16 mouse cellular contexts compared by ENCODE assay signal in genomic region chr12:29180576-29180975, GRCm38 (mm10).
DNase-seq lines count a peak whose midpoint lies in the region; ATAC-seq lines count a peak whose summit lies in the region.
"Had no signal": no experiment of that assay in that cellular context is flagged by ENCODE, and none has a peak within 500 bp of the region (broad histone marks: within the 10 kb centered on the region; RNA-seq: fewer than 3 reads in every experiment).

No protein-coding gene starts in this region.

- H3K27ac ChIP-seq in forebrain, embryonic 11.5 days (ENCODE audit: low read depth, low read length) = no peak overlapping the region
- H3K27ac ChIP-seq: embryonic facial prominence, embryonic 10.5 days; embryonic facial prominence, embryonic 12.5 days; forebrain, embryonic 12.5 days; gastrocnemius, adult 2 months had no signal

- no peak overlapping the region for H3K4me3 ChIP-seq in forebrain, embryonic 11.5 days (ENCODE audit: low read depth, low read length)
- H3K4me3 ChIP-seq: embryonic facial prominence, embryonic 10.5 days; embryonic facial prominence, embryonic 12.5 days; forebrain, embryonic 12.5 days; gastrocnemius, adult 2 months had no signal

- no peak overlapping the region for H3K4me2 ChIP-seq in forebrain, embryonic 11.5 days (ENCODE audit: low read depth, low read length, severe bottlenecking)
- H3K4me2 ChIP-seq: embryonic facial prominence, embryonic 12.5 days; forebrain, embryonic 12.5 days had no signal

- no peak for ATAC-seq in forebrain, embryonic 11.5 days (replicated peaks; ENCODE audit: low FRiP score)
- ATAC-seq: forebrain, embryonic 14.5 days; forebrain, embryonic 16.5 days had no signal

- H3K9me3 ChIP-seq in forebrain, embryonic 11.5 days (ENCODE audit: control insufficient read depth, low read length) = no peaks in the 10 kb centered on the region
- H3K9me3 ChIP-seq: embryonic facial prominence, embryonic 10.5 days; embryonic facial prominence, embryonic 12.5 days; forebrain, embryonic 12.5 days had no signal

- DNase-seq in adrenal gland, adult 2 months = peak; percentile 65
- no peak for DNase-seq in adrenal gland, postnatal 25 days
- DNase-seq in adrenal gland, postnatal 14 days = peak; percentile 25
- no peak for DNase-seq in adrenal gland, postnatal 4 days (ENCODE audit: low spot score in 2 of 2)
- no peak for DNase-seq in forebrain, embryonic 11.5 days (ENCODE audit: low spot score)
- DNase-seq: cerebellum, adult 11-12 months; cerebellum, adult 2 months; cerebellum, adult 9-10 months; cerebellum, postnatal 10 days; cerebellum, postnatal 25 days; gastrocnemius, adult 2 months had no signal

- no peak overlapping the region for H3K9ac ChIP-seq in forebrain, embryonic 11.5 days (ENCODE audit: low read length)
- H3K9ac ChIP-seq: embryonic facial prominence, embryonic 12.5 days; forebrain, embryonic 12.5 days had no signal

- H3K4me1 ChIP-seq in forebrain, embryonic 11.5 days (replicated peaks; ENCODE audit: control insufficient read depth, insufficient read depth, low read length) = no peaks in the 10 kb centered on the region
- H3K4me1 ChIP-seq: embryonic facial prominence, embryonic 12.5 days had no signal

- 86% methylated on average over 1 of the region's 1 CpGs for WGBS in forebrain, embryonic 11.5 days

- H3K27me3 ChIP-seq in forebrain, embryonic 11.5 days (ENCODE audit: control insufficient read depth, insufficient read depth, low read length) = no peaks in the 10 kb centered on the region
- H3K27me3 ChIP-seq: embryonic facial prominence, embryonic 12.5 days; forebrain, embryonic 12.5 days had no signal

- no peaks in the 10 kb centered on the region for H3K36me3 ChIP-seq in forebrain, embryonic 11.5 days (ENCODE audit: control insufficient read depth, insufficient read depth, low read length)
- H3K36me3 ChIP-seq: embryonic facial prominence, embryonic 10.5 days; embryonic facial prominence, embryonic 12.5 days; forebrain, embryonic 12.5 days had no signal

Comparison
In these comparisons a context has a peak if more than half of its experiments do, and no peak if none do; other contexts are left out.
1. DNase-seq: peak in adrenal gland, adult 2 months (single experiment) and adrenal gland, postnatal 14 days (single experiment); none in adrenal gland, postnatal 25 days (single experiment), adrenal gland, postnatal 4 days (0 of 2) and forebrain, embryonic 11.5 days (single experiment).